Mouse (Mus musculus) small intestine, adult 2 months (tissue): Measurements from ENCODE around the gene Bcl7c.

Experiments
- CTCF ChIP-seq: fragments of 200-500 bp; IDR thresholded peaks from 2 replicates; pipeline ENCODE4 v1.5.1; 2012; ENCODE audit warnings: low read depth, mild to moderate bottlenecking, control low read depth, inconsistent platforms, low read length, moderate library complexity, mixed read lengths; ENCODE audit not compliant: insufficient replicate concordance, insufficient read length; ENCODE audit errors: extremely low read depth
- POLR2A ChIP-seq: fragments of 200-500 bp; IDR thresholded peaks from 2 replicates; pipeline ENCODE4 v1.6.1; 2012; ENCODE audit warnings: low read depth, mild to moderate bottlenecking, control low read depth, inconsistent platforms, low read length, moderate library complexity

- no peak for TF ChIP-seq CTCF
- no peak for TF ChIP-seq POLR2A
These were observed 45.0 kb upstream of the Bcl7c start for GRCm38 (mm10) chr7:127753741-127754140.
